Mouse (Mus musculus): Measurements from ENCODE around the gene Arhgdig.

Arhgdig gene
- long read RNA-seq, experiment 1, transcript Arhgdig-201 (6 exons, 1,032 nt): major isoform, 6 of 7 reads
- long read RNA-seq, experiment 1, partial matches to known transcripts: 0 of 7 reads
- long read RNA-seq, experiment 1, other reads (novel, unspliced or antisense): 1 of 7 reads
- long read RNA-seq, experiment 2, transcript Arhgdig-201 (6 exons, 1,032 nt): major isoform, 11 of 13 reads
- long read RNA-seq, experiment 2, partial matches to known transcripts: 0 of 13 reads
- long read RNA-seq, experiment 2, other reads (novel, unspliced or antisense): 0 of 13 reads

- intact Hi-C loops (cut with DNase I): no loop called here
Measured at GRCm38 (mm10) chr17:26207686-26208085, at the start of gene Arhgdig. Gene Arhgdig (minus strand): TSS chr17:26207786.

DNA sequence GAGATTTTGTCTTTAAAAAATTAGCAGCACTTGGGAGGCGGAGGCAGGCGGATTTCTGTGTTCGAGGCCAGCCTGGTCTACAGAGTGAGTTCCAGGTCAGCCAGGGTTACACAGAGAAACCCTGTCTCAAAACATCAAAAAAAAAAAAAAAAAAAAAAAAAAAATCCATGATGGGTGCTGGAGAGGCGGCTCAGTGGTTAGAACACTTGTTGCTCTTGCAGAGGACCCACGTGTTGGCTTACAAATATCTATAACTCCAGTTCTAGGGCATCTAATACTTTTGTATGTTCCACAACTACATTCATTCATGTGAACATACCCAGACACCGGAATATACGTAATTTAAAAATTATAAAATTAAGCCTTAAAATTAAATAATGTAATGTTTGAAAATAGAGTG, 47.7 kb upstream of the Arhgdig start:
- intact Hi-C loops (cut with DNase I): no loop called here

GRCm38 (mm10) chr17:26253399-26253798, 45.8 kb upstream of the Arhgdig start:
- intact Hi-C loops (cut with DNase I): no loop called here

- intact Hi-C loops (cut with DNase I): no loop called here
Measured at GRCm38 (mm10) chr17:26252539-26253251, 45.1 kb upstream of the Arhgdig start, which contains the start of gene Luc7l. Gene Luc7l (plus strand): TSS chr17:26252896.

DNA sequence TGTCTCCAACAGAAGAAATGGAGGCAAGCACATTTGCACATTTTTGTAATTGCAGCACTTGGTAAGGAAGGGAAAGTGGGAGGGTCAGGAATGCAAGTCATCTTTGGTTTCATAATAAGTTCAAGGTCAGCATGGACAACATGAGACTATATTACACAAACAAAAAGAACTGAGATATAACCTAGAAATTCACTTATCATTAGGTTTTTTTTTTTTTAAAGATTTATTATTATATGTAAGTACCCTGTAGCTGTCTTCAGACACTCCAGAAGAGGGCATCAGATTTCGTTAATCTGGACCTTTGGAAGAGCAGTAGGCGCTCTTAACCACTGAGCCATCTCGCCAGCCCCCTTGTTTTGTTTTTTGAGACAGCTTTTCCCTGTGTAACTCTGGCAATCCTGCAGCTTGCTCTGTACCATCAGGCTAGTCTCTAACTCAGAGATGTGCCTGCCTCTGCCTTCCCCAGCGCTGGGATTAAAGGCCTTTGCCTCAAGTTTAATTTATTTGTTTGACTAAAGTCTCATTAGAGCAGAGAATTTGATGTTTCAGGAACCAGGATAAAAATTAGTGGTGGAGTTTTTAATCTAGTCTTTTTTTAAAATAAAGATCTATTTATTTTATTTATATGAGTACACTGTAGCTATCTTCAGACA, 44.4 kb upstream of the Arhgdig start:
- intact Hi-C loops (cut with DNase I): no loop called here

DNA sequence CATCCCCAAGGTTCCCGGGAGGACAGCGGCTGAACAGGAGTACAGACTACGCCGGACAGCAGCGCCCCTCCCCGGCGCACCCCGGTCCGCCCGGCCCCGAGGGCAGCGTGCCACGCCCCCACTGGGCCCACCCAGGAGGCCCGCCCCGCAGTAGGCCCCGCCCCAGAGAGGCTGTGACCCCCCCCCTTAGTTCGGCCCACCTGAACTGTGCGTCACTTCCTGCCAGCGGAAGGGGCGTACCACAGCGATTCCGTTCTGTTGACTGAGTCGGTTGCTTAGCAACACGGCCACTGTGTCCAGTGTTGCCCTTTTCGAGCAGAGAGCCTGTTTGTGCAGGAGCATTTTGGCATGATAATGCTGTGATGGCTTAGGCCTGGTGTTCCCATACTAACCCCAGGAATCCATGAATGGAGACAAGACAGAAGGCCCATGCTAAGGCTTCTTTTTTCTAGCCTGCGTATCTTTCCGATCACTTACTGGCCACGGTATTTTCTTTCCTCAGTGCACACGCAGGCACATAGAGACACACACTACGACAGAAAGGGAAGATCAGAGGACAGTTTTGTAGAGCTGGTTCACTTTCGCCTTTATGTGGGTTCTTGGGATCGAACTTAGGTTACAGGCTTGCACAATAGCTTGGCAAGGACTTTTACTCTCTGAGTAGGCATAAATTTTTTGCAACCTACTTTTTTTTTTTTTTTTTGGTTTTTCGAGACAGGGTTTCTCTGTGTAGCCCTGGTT, 36.7 kb upstream of the Arhgdig start, which contains the start of gene Fam234a:
Gene Fam234a (minus strand): TSS at position 142 of the 741 bp plus-strand sequence.
- intact Hi-C loops (cut with DNase I): loop anchor here (5.0 kb wide), 2 partner anchors 42 to 122 kb away; partner anchors contain the start of genes Mrpl28 and Rgs11

GRCm38 (mm10) chr17:26243471-26244100, 36.0 kb upstream of the Arhgdig start:
- intact Hi-C loops (cut with DNase I): loop anchor here (5.0 kb wide), 2 partner anchors 41 to 121 kb away; partner anchors contain the start of genes Mrpl28 and Rgs11

- intact Hi-C loops (cut with DNase I): loop anchor here (5.0 kb wide), 2 partner anchors 39 to 119 kb away; partner anchors contain the start of genes Mrpl28 and Rgs11
Measured at GRCm38 (mm10) chr17:26240990-26241389, 33.4 kb upstream of the Arhgdig start.

DNA sequence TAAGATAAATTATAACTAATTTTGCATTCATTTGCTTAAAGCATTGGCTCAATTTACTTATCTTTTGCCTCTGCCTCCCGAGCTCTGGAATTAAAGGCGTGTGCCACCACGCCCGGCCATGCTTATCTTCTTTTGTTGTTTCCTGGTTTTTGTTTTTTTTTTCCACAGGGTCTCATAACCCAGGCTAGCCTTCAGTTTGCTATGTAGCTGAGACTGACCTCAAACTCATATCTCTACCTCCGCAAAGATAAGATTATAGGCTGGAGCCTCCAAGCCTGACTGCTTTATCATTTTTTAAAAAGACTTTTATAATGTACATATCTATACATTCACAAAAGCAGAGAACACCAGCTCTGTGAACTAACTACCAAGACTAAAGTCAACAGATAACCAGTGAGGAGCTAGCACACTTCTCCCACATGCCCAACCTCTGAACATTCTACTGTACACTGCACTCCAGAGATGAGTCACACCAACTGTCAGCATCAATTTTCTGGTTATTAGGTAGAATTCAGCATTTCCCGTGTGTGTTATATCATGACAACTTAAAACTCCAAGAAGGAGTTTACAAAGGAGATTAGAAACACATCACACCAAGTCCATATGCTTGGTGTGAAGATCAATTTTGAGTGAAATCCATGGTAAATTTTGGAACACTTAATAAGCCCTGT, 32.7 kb upstream of the Arhgdig start:
- intact Hi-C loops (cut with DNase I): loop anchor here (5.0 kb wide), 2 partner anchors 38 to 118 kb away; partner anchors contain the start of genes Mrpl28 and Rgs11

DNA sequence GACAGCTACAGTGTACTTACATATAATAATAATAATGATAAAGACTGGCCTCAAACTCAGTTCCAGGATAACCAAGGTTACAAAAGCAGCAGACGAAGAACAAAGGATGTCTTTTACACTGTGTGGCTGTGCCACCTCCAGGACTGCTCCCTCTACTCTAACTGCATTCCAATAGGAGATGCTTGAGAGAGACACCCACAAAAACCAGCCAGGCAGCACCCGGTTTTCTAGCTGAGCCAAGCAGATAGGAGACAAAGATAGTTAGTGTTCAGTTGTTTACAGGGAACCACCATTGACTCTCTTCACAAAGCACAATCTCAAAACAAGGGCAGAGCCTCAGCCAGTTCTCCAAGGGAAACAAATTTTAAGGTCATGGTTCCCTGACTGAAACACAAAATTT, 32.0 kb upstream of the Arhgdig start:
- intact Hi-C loops (cut with DNase I): no loop called here

- intact Hi-C loops (cut with DNase I): no loop called here
Measured at GRCm38 (mm10) chr17:26237667-26238066, 30.1 kb upstream of the Arhgdig start.

DNA sequence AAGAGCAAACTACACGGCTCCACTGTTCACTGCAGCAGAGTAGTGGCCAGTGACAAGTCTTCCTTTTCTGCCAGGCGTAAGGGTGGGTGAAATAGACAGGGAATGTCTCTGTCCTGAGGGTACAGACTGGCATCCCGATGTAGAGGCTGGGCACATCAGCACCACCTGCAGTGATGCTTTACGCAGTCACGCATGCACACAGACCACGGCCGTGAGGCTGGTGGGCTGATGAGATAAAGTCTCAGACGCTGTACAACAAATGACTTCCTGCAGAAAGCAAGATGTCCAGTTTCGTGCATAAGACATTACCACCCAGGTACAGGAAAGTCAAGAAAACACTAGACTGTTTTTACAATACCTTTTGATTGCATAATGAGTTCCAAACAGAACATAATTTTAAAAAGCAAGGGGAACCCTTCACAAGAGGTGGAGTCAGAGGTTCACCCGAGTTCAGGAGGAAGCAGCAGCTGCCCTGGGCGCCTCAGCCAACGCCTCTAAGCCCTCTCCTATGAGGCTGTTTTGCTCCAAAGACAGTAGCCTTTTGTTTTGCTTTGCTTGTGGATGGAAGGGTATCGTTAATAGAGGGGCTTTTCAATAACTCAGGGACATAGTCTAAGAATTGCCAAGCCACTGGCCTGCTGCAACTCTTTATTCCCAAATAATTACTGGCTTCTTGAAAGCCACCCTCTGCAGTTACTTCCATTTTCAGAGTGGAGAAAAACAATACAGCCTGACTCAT, 27.7 kb upstream of the Arhgdig start:
- intact Hi-C loops (cut with DNase I): no loop called here

DNA sequence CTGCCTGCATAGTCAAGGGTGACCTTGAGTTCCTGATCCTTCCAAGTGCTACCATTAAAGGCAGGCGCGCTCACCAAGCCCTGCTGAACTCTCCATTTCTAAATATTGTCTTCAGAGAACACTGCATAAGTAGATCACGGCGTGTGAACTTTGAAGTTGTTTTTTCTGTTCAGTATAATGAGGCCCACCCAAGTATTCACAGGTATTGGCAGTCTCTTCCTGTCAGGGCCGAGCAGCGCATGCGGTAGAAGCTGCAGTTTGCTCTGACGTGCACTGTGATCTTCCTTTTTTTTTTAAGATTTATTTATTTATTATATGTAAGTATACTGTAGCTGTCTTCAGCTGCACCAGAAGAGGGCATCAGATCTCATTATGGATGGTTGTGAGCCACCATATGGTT, 26.8 kb upstream of the Arhgdig start:
- intact Hi-C loops (cut with DNase I): no loop called here

DNA sequence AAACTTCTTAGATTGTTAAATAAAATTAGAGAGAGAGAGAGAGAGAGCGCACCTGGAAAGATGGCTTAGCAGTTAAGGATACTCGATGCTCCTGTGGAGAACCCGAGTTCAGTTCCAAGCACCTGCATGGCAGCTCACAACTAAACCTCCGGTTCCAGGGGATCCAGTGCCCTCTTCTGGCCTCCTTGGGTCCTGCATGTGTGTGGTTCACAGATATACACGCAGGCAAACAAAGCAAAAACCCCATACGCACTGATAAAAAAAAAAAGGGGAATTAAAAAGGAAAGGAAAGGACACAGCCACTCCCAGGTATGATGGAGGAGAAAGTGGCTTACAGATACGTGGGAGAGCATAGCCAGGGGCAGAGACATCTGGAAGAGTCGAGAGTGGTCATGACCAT, 25.3 kb upstream of the Arhgdig start:
- intact Hi-C loops (cut with DNase I): no loop called here

- intact Hi-C loops (cut with DNase I): no loop called here
Measured at GRCm38 (mm10) chr17:26231156-26231555, 23.6 kb upstream of the Arhgdig start.

DNA sequence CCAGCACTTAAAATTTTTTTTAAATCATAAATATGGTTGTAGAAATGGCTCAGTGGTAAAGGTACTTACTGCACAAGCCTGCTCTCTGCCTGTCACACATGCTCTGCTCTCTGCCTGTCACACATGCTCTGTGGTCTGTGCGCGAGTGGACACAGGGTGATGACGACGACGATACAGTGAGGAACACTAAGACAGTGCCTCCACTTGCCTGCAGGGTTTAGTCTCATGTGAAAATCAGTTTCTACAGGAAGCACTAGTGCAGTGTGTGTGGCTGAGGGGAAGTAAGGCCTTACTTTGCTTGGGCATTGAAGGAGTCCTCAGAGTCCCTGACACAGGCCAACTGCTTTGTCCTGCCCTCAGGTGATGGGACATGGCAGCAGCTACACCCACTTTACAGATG, 22.2 kb upstream of the Arhgdig start:
- intact Hi-C loops (cut with DNase I): no loop called here

DNA sequence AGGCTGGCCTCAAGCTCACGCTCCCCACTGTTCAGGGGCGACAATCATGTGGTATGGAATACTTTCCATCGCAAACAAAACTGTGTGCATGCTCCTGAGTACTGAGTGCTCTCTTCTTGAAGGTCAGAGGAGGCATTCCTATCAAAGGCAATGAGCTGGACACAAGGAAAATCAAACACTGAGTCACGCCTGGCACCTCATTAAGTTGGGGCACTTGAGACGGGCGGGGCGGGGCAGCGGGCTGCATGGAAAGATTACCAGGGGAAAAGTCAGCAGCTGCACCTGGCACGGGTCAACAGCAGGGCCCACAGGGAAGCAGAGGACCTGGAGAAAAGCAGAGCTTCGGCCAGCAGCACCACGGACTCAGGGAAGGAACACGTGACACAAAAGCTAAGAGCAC, 17.6 kb upstream of the Arhgdig start:
- intact Hi-C loops (cut with DNase I): no loop called here

- intact Hi-C loops (cut with DNase I): no loop called here
Measured at GRCm38 (mm10) chr17:26221508-26221907, 13.9 kb upstream of the Arhgdig start.

DNA sequence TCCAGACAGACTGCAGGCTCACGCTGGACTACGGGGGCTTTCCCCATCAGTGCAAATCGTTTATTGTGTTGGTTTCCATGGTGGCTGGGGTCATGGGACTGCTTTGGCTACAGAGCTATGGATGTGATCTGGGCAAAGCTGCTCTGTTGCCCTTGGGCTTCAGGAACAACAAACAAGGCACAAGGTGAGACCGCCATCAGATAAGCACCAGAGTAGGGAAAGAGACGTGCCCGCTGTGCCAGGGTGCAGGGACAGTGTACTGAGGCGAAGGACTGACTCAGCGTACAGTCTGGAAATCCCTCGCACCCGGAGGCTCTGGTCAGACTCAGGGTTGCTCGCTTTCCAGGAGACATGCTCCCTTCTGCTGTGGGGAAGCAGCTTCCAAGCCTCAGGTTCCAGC, 5.1 kb upstream of the Arhgdig start:
- intact Hi-C loops (cut with DNase I): no loop called here
